Mouse (Mus musculus): ENCODE measurements around the gene Nfx1.
"Not testable (repeated sequence)": the region's sequence is repeated elsewhere in the genome, so short reads cannot be mapped to it uniquely, and the experiment has no call there.

Gene Nfx1

DNA sequence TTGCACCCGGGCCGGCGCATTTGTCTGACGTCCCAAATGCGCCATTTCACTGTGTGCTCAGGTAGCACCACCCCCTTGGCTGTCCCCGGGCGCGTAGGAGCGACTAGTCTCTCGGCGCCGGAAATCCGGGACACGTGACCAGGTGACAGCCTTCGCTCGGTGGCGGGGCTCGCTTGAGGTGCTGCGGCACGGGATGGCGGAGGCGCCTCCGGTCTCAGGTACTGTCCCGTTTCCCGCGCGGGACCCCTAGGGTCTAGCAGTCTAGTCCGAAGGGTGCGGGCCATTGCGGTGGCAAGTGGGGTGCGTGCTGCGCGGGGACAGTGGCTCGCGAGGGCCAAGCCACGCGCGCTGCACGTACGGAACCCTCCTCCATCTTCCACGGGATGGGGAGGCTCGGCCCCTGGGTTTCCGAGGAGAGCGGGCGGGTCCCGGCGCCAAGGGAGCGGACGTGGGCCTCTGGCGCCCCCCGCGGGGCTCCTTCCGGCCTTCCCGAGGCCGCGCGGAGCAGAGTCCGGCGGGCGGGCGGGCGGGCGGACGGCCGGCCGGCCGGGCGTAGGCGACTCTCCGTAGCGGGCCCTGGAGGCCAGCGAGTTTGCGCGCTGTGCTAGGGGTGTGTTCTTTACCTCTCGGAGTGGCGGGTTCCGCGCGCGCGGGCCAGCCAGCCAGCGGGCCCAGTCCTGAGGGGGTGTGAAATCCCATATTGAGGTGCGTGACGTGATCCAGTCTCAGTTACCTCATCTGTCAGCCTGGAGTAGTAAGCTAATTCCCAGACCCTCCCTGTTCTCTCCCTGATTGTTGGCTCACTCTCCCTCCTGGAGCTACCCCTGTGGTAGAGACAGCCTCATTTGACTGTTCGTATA, at the start of gene Nfx1:
Gene Nfx1 (plus strand): TSS at position 65 of the 860 bp plus-strand sequence.
- ChIA-PET POLR2A (interaction anchor here (0.6 to 3.9 kb wide), 71 partner anchors 8 to 828 kb away, joined by 3 to 26 read pairs (median 4); partner anchors contain the start of genes Bag1 (in 3 of the 4), Chmp5 (in 3 of the 4), Aco1 (in 1 of the 4) and Aqp3 (in 1 of the 4)), CTCF (interaction anchor here (0.6 to 1.7 kb wide), 43 partner anchors 8 to 467 kb away, joined by 3 to 17 read pairs (median 5); partner anchors contain the start of genes Aqp3 (in 1 of the 4), B4galt1 (in 1 of the 4), Bag1 (in 1 of the 4) and Chmp5 (in 1 of the 4))

DNA sequence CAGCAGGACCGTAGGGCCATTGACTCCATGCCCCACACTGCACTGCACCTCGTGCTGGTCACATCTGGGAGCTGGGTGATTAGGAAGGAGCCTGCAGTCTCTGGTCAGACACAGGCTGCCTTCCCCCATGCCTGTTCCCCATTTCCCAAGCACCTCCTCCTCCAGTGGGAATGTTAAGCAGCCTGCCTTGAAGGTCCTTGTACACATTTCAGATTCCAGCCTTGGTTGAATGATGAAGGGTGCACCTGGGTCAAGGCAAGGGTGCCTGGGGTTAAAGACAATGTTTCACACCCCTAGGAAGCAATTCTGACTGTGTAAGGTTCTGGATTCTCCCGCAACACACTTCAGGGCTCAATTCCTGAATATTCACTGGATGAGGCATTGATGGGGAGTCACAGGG, 49.4 kb upstream of the Nfx1 start:
- POLR2A ChIA-PET = interaction anchor here in 1 of 4 experiments (1.1 kb wide), 1 partner anchor 12 kb away, joined by 3 read pairs; no protein-coding TSS in a partner anchor
- CTCF ChIA-PET = interaction anchor here in 1 of 4 experiments (1.0 kb wide), 1 partner anchor 37 kb away, joined by 3 read pairs; no protein-coding TSS in a partner anchor

DNA sequence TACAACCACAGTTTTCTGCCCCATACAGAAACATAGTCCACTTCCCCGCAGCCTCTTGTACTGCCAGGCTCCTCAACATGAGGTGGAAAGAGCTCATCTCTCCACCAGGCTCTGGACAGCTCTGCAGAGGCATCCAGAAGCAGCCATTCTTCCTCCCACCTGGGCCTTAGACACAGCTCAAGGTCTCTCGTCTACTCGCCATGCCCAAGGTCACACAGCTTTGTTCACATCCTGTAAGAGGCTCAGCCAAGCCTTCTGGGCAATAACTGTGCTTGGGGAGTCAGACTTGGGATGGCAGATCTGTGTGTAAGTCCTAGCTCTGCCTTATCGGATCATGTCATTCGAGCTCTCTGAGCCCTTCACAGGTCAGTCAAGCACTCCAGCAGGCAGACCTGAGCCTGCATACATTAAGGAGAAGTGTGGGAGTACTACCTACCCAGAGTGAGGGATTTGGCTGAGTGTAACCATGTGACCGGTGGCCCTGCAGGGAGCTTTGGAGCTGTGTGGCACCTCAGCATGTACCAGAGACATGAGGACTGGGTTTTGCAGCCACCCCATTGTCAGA, 47.5 kb upstream of the Nfx1 start:
- ChIA-PET POLR2A (interaction anchor here in 3 of 4 experiments (0.6 to 2.8 kb wide), 25 partner anchors 8 to 183 kb away, joined by 3 to 17 read pairs (median 4); partner anchors contain the start of genes Chmp5 (in 3 of the 3), Bag1 (in 2 of the 3) and B4galt1 (in 1 of the 3)), CTCF (interaction anchor here in 3 of 4 experiments (0.6 to 1.4 kb wide), 7 partner anchors 9 to 206 kb away, joined by 3 to 5 read pairs (median 4); no protein-coding TSS in a partner anchor)

GRCm38 (mm10) chr4:40925568-40925967, 45.1 kb upstream of the Nfx1 start:
- ChIA-PET CTCF (interaction anchor here in 1 of 4 experiments (1.3 to 1.7 kb wide), 2 partner anchors 28 to 46 kb away, joined by 3 to 5 read pairs; no protein-coding TSS in a partner anchor), POLR2A (interaction anchor here in 2 of 4 experiments (0.8 to 1.7 kb wide), 11 partner anchors 8 to 198 kb away, joined by 3 to 6 read pairs (median 3); partner anchors contain the start of genes Bag1 (in 2 of the 2), Chmp5 (in 2 of the 2) and B4galt1 (in 1 of the 2))

DNA sequence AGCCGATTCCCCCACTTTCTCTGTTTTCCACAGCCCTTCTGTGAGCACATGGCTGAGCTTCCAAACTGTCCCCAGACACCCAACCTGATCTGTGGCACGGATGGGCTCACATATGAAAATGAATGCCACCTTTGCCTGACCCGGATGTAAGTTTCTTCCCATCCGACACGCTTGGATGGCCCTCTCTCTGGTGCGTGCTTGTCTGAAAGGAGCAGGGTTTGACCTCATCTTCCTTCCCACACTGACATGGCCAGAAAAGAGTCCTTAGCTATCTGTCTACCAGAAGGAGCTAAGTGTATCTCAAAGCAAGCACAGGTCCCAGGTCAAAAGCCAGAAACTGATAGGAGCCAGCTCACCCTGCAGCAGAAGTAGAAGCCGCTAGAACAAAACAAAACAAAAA, 41.7 kb upstream of the Nfx1 start:
- CTCF ChIA-PET = interaction anchor here in 1 of 4 experiments (0.6 kb wide), 1 partner anchor 386 kb away, joined by 3 read pairs; the partner anchor contains the start of gene Dcaf12
- POLR2A ChIA-PET = interaction anchor here in 3 of 4 experiments (0.6 to 3.7 kb wide), 14 partner anchors 12 to 765 kb away, joined by 3 to 19 read pairs (median 4); partner anchors contain the start of genes Bag1 (in 1 of the 3), Chmp5 (in 1 of the 3), Dnaja1 (in 1 of the 3) and Smu1 (in 1 of the 3)

GRCm38 (mm10) chr4:40933694-40934093, 37.0 kb upstream of the Nfx1 start:
- ChIA-PET CTCF (interaction anchor here in 2 of 4 experiments (0.6 to 0.9 kb wide), 2 partner anchors 53 to 262 kb away, joined by 3 to 14 read pairs; no protein-coding TSS in a partner anchor), POLR2A (interaction anchor here in 2 of 4 experiments (0.5 to 2.6 kb wide), 17 partner anchors 8 to 571 kb away, joined by 3 to 12 read pairs (median 5); partner anchors contain the start of genes Bag1 (in 2 of the 2) and Chmp5 (in 2 of the 2))

GRCm38 (mm10) chr4:40934369-40934768, 36.3 kb upstream of the Nfx1 start:
- CTCF ChIA-PET = not testable (repeated sequence)

DNA sequence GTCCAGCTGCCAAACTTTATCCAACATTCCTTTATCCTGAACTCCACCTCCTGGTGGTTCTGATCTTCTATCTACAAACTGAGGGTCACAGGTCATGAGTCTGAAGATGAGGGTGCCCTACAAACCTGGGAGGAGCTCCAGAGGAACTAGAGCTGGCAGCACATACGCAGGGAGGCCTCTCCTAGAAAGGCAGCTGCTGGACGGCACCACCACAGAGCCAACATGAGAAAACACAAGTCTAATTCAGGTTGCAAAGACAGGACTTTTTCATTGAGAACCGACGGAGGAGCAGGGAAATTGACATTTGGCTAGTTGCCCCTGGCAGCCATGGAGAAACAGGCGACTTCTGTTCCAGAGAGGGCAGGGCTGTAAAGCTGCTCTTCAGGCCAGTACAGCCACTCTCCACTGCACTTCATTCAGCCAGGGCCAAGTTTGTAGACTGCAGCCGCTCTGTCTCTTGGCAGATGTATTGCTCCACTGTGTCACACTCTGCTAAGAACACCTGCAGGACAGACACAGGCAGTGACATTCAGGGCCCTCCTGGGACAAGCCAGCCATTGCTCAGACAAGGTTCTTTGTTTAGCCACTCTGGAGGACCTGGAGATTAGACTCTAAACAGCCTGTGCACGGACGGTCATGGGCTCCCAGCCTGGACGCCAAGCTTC, 34.4 kb upstream of the Nfx1 start:
- POLR2A ChIA-PET = interaction anchor here in 2 of 4 experiments (1.3 to 1.9 kb wide), 3 partner anchors 16 to 159 kb away, joined by 3 to 4 read pairs (median 3); no protein-coding TSS in a partner anchor
- CTCF ChIA-PET = interaction anchor here in 1 of 4 experiments (0.6 to 0.7 kb wide), 2 partner anchors 159 to 188 kb away, joined by 3 read pairs; partner anchors contain the start of gene Nol6

More at GRCm38 (mm10) chr4:40934369-40934768, 36.3 kb upstream of the Nfx1 start:
- POLR2A ChIA-PET = interaction anchor here in 2 of 4 experiments (1.0 to 2.6 kb wide), 3 partner anchors 9 to 162 kb away, joined by 3 to 6 read pairs (median 5); no protein-coding TSS in a partner anchor

GRCm38 (mm10) chr4:40938793-40939192, 31.9 kb upstream of the Nfx1 start:
- CTCF ChIA-PET = no interaction called here
- POLR2A ChIA-PET = interaction anchor here in 1 of 4 experiments (0.7 kb wide), 1 partner anchor 10 kb away, joined by 3 read pairs; the partner anchor contains the start of gene Chmp5

GRCm38 (mm10) chr4:40943651-40944050, 27.1 kb upstream of the Nfx1 start:
- CTCF ChIA-PET = no interaction called here
- POLR2A ChIA-PET = interaction anchor here in 2 of 4 experiments (0.6 kb wide), 2 partner anchors 28 to 167 kb away, joined by 3 to 9 read pairs; no protein-coding TSS in a partner anchor

DNA sequence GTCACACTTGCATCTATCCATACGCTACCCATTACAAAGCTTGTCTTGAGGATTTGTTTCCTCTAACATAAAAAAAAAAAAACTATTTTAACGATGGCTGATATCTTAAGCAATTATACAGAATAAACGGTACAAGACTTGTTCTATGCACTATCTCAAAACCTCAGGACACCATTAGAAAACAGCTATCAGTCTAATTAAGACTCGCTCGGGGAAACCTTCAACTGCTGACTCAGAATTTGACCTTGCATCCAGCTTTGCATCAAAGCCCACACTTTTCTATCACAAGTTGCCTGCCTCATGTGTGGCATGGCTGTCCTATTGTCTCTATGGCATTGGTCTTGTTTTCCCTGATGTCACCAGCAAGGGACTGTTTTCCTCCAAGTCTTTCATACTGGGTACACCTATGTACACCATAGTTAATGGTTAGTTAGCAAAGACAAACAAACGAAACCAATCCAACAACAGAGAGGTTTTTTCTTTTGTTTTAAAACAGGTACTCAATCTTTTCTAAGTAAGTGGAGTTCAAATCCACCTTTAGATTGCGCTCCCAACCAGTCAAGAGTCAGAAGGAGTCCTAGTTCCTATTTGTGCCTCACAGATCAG, 24.1 kb upstream of the Nfx1 start:
- ChIA-PET POLR2A (interaction anchor here in 3 of 4 experiments (0.6 to 1.7 kb wide), 18 partner anchors 12 to 676 kb away, joined by 3 to 7 read pairs (median 3); partner anchors contain the start of gene B4galt1 (in 1 of the 3)), CTCF (interaction anchor here in 1 of 4 experiments (0.5 kb wide), 1 partner anchor 160 kb away, joined by 8 read pairs; no protein-coding TSS in a partner anchor)

GRCm38 (mm10) chr4:40947565-40948159, 23.0 kb upstream of the Nfx1 start:
- POLR2A ChIA-PET = interaction anchor here in 3 of 4 experiments (0.6 to 2.5 kb wide), 86 partner anchors 8 to 805 kb away, joined by 3 to 56 read pairs (median 4); partner anchors contain the start of genes B4galt1 (in 3 of the 3), Dnaja1 (in 2 of the 3), Nfx1 (in 2 of the 3) and Aco1 (in 1 of the 3)

GRCm38 (mm10) chr4:40948160-40948708, 22.5 kb upstream of the Nfx1 start, which contains the start of the genes Bag1 and Chmp5:
TSS of gene Bag1 (minus strand) at chr4:40948294.
TSS of gene Chmp5 (plus strand) at chr4:40948407.
- POLR2A ChIA-PET = interaction anchor here in 3 of 4 experiments (0.6 to 2.5 kb wide), 99 partner anchors 8 to 806 kb away, joined by 3 to 56 read pairs (median 4); partner anchors contain the start of genes B4galt1 (in 3 of the 3), Dnaja1 (in 2 of the 3), Nfx1 (in 2 of the 3) and Aco1 (in 1 of the 3)
- CTCF ChIA-PET = interaction anchor here in 3 of 4 experiments (0.5 to 1.4 kb wide), 15 partner anchors 9 to 621 kb away, joined by 3 to 11 read pairs (median 4); partner anchors contain the start of genes B4galt1 (in 1 of the 3), Fam219a (in 1 of the 3), Nfx1 (in 1 of the 3) and Smu1 (in 1 of the 3)

More at GRCm38 (mm10) chr4:40947565-40948159, 23.0 kb upstream of the Nfx1 start:
- CTCF ChIA-PET = interaction anchor here in 1 of 4 experiments (0.6 to 1.4 kb wide), 11 partner anchors 9 to 622 kb away, joined by 3 to 8 read pairs (median 4); partner anchors contain the start of genes B4galt1, Fam219a, Nfx1 and Smu1

- ChIA-PET POLR2A (interaction anchor here in 3 of 4 experiments (0.6 to 1.5 kb wide), 19 partner anchors 8 to 232 kb away, joined by 3 to 8 read pairs (median 4); partner anchors contain the start of gene Dnaja1 (in 1 of the 3)), CTCF (interaction anchor here (0.5 to 1.2 kb wide), 28 partner anchors 9 to 216 kb away, joined by 3 to 7 read pairs (median 4); partner anchors contain the start of genes Nfx1 (in 2 of the 4), Nol6 (in 1 of the 4) and Smu1 (in 1 of the 4))
Observed at GRCm38 (mm10) chr4:40953521-40953920, 17.2 kb upstream of the Nfx1 start.

GRCm38 (mm10) chr4:40955942-40956341, 14.8 kb upstream of the Nfx1 start:
- ChIA-PET CTCF (interaction anchor here in 2 of 4 experiments (1.2 to 1.9 kb wide), 3 partner anchors 8 to 72 kb away, joined by 3 to 5 read pairs (median 4); partner anchors contain the start of genes Bag1 (in 1 of the 2) and Chmp5 (in 1 of the 2)), POLR2A (interaction anchor here in 2 of 4 experiments (2.2 to 2.3 kb wide), 3 partner anchors 8 to 16 kb away, joined by 6 to 7 read pairs (median 7); partner anchors contain the start of genes Bag1 (in 1 of the 2), Chmp5 (in 1 of the 2) and Nfx1 (in 1 of the 2))

All from embryonic stem cell, embryonic (primary cell).